Mouse (Mus musculus) brain, embryonic 14.5 days (tissue): ENCODE results near the gene Gm49340.

Experiments
- CTCF ChIP-seq: fragments of 200-500 bp; IDR thresholded peaks from 2 replicates; pipeline ENCODE4 v1.5.1; 2012; ENCODE audit warnings: inconsistent platforms, mild to moderate bottlenecking, moderate library complexity, borderline replicate concordance; ENCODE audit not compliant: insufficient read depth, insufficient read length; ENCODE audit errors: extremely low read depth
- POLR2A ChIP-seq: fragments of 200-500 bp; IDR thresholded peaks from 2 replicates; pipeline ENCODE4 v1.6.1; 2012; ENCODE audit warnings: mild to moderate bottlenecking, inconsistent platforms, borderline replicate concordance; ENCODE audit not compliant: poor library complexity, insufficient read depth, insufficient read length, severe bottlenecking; ENCODE audit errors: extremely low read depth

- TF ChIP-seq CTCF, result no peak
- no peak for TF ChIP-seq POLR2A
These were observed 5.4 kb upstream of the Gm49340 start for GRCm38 (mm10) chr11:73323906-73324830.
